Mouse (Mus musculus): ENCODE measurements around the gene Olfr322. TPM values are rescaled to one million over a fixed set of nuclear protein-coding genes. Genes with fewer than 3 reads are reported as not detected.
"Not testable (repeated sequence)": the region's sequence is repeated elsewhere in the genome, so short reads cannot be mapped to it uniquely, and the experiment has no call there.

The Olfr322 gene
- polyA plus RNA-seq, 1 experiment from 2014 or later, result not detected

DNA sequence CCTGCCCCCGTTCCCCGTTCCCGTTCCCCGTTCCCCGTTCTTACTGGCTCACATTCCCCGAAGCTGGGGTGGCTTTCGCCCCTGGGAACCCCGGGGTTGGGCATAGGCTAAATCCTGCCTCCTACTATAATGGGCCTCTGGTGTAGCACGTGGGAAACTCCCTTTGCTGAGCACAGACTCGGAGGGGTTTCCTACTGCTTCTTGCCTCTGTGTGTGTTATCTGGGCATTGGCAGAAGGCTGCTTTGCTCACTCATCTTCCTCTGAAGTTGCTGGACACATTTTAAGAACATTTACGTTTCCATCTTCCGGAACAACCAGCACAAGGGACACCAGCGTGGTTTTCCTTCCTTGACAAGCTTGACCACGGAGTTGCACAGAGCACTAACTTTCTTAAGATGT, 17.5 kb upstream of the Olfr322 start:
- H3K4me3 ChIP-seq, result peak overlapping the region; percentile 48
- no peak overlapping the region for H3K27ac ChIP-seq (replicated peaks)
- ATAC-seq (ENCODE audit: low FRiP score, low read depth), result no peak
- H3K9me3 ChIP-seq, result no peaks in the 10 kb centered on the region
- H3K4me2 ChIP-seq, result peak overlapping the region; percentile 99
- peak overlapping the region; percentile 57; the same call in 1 of the 2 replicates for H3K9ac ChIP-seq
- H3K4me1 ChIP-seq (replicated peaks), result peaks cover 13% of the 10 kb centered on the region
- no peaks in the 10 kb centered on the region for H3K36me3 ChIP-seq
- peaks cover 19% of the 10 kb centered on the region for H3K27me3 ChIP-seq
- 31% methylated on average over 14 of the region's 14 CpGs for WGBS

DNA sequence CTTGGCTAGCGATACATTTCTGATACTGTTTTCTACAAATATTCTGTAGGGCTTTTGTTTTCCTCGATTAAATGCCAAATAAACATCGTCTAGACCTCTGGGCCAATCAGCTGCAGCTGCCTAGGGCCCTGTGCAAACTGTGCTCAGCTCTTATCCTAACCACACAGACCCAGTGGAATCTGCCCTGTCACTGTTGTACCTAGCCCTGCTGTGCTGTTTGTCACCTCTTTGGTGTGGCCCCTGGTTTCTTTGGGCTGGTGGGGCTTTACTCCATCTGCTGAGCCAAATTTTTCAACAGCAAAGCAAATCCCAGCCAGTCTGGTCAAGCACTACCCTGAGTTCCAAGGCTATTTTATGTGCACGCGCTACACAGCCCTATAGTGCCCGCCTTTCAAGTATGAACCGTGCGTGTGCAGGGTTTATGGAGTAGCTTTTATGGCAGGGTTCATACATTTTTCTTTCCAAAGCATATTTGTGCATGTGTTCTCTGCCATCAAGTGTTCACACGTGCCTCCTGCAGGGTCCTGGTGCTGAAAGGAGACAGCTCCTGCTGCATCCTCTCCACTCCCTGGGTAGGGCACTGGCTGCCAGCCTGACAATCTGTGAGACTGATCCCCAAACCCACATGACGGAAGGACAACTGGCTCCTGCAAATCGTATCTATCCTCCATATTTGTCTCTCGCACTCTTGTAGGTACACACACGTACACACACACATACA, 16.8 kb upstream of the Olfr322 start:
- no peak for ATAC-seq (ENCODE audit: low FRiP score, low read depth)

DNA sequence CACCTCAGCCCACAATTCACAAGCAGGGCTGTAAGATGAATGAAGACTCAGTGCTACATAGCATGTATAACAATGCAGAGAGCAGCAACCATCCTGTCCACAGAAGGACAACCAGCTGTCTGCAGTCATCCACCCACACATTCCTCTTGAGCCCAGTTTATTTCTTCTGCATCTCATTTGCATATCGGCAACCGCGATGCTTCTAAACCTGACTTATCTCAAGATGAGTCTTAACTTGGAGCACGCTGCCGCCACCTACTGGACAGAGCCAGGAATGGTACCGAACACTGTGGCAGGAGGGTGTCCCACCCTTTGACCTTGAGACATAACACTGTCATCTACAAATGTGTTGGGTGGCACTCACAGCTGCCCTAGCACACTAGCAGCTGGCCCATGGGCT, 15.2 kb upstream of the Olfr322 start:
- WGBS, result 44% methylated on average over 6 of the region's 6 CpGs

More for the DNA sequence above, 16.8 kb upstream of the Olfr322 start:
- 86% methylated on average over 13 of the region's 13 CpGs for WGBS
- Histone ChIP-seq H3K4me2 (no peak overlapping the region), H3K27ac (replicated peaks) (no peak overlapping the region), H3K4me3 (no peak overlapping the region), H3K4me1 (replicated peaks) (peaks cover 13% of the 10 kb centered on the region), H3K9ac (no peak overlapping the region), H3K9me3 (no peaks in the 10 kb centered on the region), H3K27me3 (peaks cover 19% of the 10 kb centered on the region), H3K36me3 (no peaks in the 10 kb centered on the region)

DNA sequence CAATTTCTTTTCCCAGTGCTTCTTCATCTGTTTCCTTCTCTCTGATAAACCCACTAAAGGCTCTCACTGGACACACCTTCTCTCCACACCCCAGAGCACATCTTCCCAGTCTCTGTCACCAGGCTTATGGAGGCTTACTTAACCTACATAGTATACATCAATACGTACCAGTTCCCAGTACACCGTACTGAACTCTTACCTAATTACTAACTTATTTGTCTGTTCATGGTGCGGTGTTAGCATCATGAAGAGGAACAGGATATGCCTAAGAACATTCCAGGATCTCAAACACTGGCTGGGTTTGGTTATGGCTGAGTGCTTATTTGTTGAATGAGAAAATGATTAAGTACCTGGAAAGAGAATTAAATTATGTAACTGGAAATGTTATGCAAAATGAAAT, 3.4 kb upstream of the Olfr322 start:
- H3K36me3 ChIP-seq, result no peaks in the 10 kb centered on the region
- no peak overlapping the region for H3K9ac ChIP-seq
- ATAC-seq (ENCODE audit: low FRiP score, low read depth), result no peak
- no peak overlapping the region for H3K27ac ChIP-seq (replicated peaks)
- no peaks in the 10 kb centered on the region for H3K9me3 ChIP-seq
- H3K27me3 ChIP-seq, result no peaks in the 10 kb centered on the region
- 85% methylated on average over 3 of the region's 3 CpGs for WGBS
- H3K4me2 ChIP-seq, result no peak overlapping the region
- H3K4me1 ChIP-seq (replicated peaks), result no peaks in the 10 kb centered on the region
- no peak overlapping the region for H3K4me3 ChIP-seq

More for the DNA sequence above, 15.2 kb upstream of the Olfr322 start:
- Histone ChIP-seq H3K36me3 (no peaks in the 10 kb centered on the region), H3K4me2 (no peak overlapping the region), H3K27me3 (peaks cover 10% of the 10 kb centered on the region; the same call in 1 of the 2 replicates), H3K4me1 (replicated peaks) (peaks cover 13% of the 10 kb centered on the region), H3K9ac (no peak overlapping the region), H3K4me3 (no peak overlapping the region), H3K27ac (replicated peaks) (no peak overlapping the region), H3K9me3 (no peaks in the 10 kb centered on the region)
- no peak for ATAC-seq (ENCODE audit: low FRiP score, low read depth)

DNA sequence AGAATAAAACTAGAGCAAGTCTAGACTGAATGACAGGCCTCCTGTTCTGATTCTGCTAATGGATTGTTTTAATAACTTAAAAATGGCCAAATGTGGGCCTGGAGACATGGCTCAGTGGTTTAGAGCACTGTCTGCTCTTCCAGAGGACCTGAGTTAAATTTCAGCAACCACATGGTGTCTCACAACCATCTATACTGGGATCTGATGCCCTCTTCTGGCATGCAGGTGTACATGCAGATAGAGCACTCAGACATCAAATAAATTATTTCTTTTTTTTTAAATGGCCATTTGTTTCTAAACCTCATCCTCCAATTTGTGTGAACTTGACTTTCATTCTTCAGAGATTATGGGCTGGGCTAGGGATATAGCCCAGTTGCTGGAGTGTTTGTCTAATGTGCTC, 10.7 kb downstream of the Olfr322 start:
- ATAC-seq (ENCODE audit: low FRiP score, low read depth), result no peak
- Histone ChIP-seq H3K4me1 (replicated peaks) (no peaks in the 10 kb centered on the region), H3K9me3 (no peaks in the 10 kb centered on the region), H3K4me3 (no peak overlapping the region), H3K27me3 (no peaks in the 10 kb centered on the region), H3K36me3 (no peaks in the 10 kb centered on the region), H3K27ac (replicated peaks) (no peak overlapping the region), H3K4me2 (no peak overlapping the region), H3K9ac (no peak overlapping the region)

DNA sequence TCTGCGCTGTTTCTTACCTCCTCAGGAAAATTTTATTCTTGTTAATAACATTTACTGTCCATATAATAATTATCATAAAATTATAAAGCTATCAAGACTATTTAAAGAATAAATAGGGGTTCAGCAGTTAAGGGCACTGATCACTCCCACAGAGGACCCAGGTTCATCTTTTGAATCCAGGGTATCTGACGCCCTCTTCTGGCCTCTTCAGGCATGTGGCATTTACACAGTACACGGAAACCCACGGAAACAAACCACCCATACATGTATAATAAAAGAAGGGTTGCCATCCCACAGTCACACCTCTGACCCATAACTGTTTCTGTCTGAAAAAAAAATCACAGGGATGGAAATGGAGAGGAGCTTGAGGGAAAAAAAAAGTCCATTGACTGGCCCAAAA, 13.2 kb downstream of the Olfr322 start:
- Histone ChIP-seq H3K4me3 (no peak overlapping the region), H3K9ac (no peak overlapping the region), H3K4me2 (no peak overlapping the region), H3K36me3 (no peaks in the 10 kb centered on the region), H3K4me1 (replicated peaks) (no peaks in the 10 kb centered on the region), H3K9me3 (no peaks in the 10 kb centered on the region), H3K27me3 (no peaks in the 10 kb centered on the region), H3K27ac (replicated peaks) (no peak overlapping the region)
- no peak for ATAC-seq (ENCODE audit: low FRiP score, low read depth)
- 51% methylated on average over 4 of the region's 4 CpGs for WGBS

DNA sequence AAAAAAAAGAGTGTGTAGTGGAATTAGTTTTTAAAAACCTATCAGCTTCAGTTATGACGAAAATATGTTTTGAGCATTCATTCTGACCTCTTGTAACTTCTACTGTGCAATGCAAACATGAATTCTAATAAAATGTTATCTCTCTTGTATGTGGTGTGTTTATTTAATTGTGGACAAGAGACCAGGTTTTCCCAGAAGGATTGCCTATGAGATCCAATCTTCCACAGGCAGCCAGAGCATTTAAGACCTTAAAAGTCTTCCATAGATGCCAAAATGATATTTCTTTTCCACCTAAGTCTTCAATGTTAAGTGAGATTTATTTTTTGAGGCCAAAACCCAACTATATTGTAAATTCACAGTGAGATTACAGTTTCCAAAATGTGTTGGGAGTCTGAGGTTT, 22.2 kb downstream of the Olfr322 start, which contains the start of gene Olfr320:
Olfr320 (plus strand) TSS at position 301 of the 400 bp plus-strand sequence.
- ATAC-seq (ENCODE audit: low FRiP score, low read depth), result no peak
- WGBS, result 88% methylated on average over 1 of the region's 1 CpGs
- H3K27me3 ChIP-seq, result no peaks in the 10 kb centered on the region
- no peaks in the 10 kb centered on the region for H3K4me1 ChIP-seq (replicated peaks)
- H3K4me3 ChIP-seq, result no peak within 1 kb of the TSS
- H3K36me3 ChIP-seq, result no peaks in the 10 kb centered on the region
- H3K4me2 ChIP-seq, result no peak within 1 kb of the TSS
- H3K27ac ChIP-seq (replicated peaks), result no peak within 1 kb of the TSS
- H3K9ac ChIP-seq, result no peak within 1 kb of the TSS
- H3K9me3 ChIP-seq, result no peaks in the 10 kb centered on the region

DNA sequence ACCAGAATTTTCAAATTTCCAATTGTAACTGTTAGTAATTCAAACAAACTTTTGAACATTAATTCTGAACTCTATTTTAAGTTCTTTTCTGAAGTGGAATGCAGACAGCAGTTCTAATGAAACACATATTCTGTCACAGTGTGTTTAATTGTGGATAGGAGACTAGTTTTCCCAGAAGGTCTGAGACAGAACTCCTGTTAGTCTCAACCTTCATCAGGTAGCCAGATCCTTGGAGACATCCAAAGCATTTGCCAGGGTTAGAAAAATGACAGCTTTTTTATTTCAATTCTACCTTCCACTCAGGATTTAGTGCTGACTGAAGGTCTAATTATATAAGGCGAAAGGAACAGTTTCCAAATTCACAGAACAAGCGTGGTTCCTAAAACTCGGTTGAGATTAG, 40.3 kb downstream of the Olfr322 start, which contains the start of gene Olfr319:
Olfr319 (plus strand) TSS at position 301 of the 400 bp plus-strand sequence.
- Histone ChIP-seq H3K27me3 (no peaks in the 10 kb centered on the region), H3K9ac (no peak within 1 kb of the TSS), H3K4me3 (no peak within 1 kb of the TSS), H3K4me1 (replicated peaks) (no peaks in the 10 kb centered on the region), H3K36me3 (no peaks in the 10 kb centered on the region), H3K9me3 (0 out of 2 replicates have a peak, but pooled peaks cover 7% of the 10 kb centered on the region), H3K4me2 (no peak within 1 kb of the TSS), H3K27ac (replicated peaks) (no peak within 1 kb of the TSS)
- ATAC-seq (ENCODE audit: low FRiP score, low read depth), result no peak
- WGBS, result 87% methylated on average over 3 of the region's 3 CpGs

DNA sequence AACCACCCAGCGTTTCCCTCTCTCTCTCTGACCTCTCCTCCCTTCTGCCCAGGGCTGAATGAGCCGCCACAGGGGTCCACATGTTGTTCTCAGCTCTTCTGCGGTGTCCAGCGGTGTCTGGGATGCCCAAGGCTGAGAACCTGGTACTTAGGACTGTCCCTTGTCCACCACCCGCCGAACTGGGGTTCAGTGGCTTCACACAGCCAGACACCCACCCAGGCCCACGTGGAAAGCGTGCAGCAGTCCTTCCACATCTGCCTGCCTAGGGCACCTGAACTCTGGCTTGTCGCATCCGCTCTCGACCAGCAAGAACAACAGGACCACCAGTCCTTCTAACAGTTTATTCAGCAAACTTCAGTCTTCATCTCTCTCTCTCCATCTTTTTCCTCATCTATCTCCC, 50.5 kb downstream of the Olfr322 start:
- H3K9ac ChIP-seq, result no peak overlapping the region
- no peak overlapping the region for H3K4me3 ChIP-seq
- no peak overlapping the region for H3K4me2 ChIP-seq
- 75% methylated on average over 11 of the region's 11 CpGs for WGBS
- H3K36me3 ChIP-seq, result no peaks in the 10 kb centered on the region
- no peaks in the 10 kb centered on the region for H3K27me3 ChIP-seq
- ATAC-seq (ENCODE audit: low FRiP score, low read depth), result no peak
- no peaks in the 10 kb centered on the region for H3K4me1 ChIP-seq (replicated peaks)
- H3K9me3 ChIP-seq, result no peaks in the 10 kb centered on the region
- H3K27ac ChIP-seq (replicated peaks), result no peak overlapping the region

DNA sequence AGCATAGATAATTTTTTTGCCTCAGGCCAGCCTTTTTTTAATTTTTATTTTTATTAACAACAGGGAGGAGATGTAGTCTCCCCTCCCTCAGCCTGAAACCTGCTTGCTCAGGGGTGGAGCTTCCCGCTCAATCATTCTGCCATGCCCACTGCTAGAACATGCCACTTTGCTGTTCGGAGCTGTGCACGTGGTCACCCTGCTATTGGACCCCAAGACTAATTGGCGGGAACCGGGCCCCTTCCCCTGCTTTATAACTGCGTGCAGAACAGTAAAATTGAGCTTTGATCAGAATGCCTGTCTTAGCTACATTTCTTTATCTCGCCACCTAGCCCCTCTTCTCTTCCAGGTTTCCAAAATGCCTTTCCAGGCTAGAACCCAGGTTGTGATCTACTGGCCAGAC, 59.1 kb downstream of the Olfr322 start:
- not testable (repeated sequence) for H3K27me3 ChIP-seq; H3K27ac ChIP-seq (replicated peaks); H3K9ac ChIP-seq; H3K36me3 ChIP-seq; H3K9me3 ChIP-seq; H3K4me2 ChIP-seq; H3K4me1 ChIP-seq (replicated peaks); H3K4me3 ChIP-seq; ATAC-seq (ENCODE audit: low FRiP score, low read depth)
- 92% methylated on average over 7 of the region's 7 CpGs for WGBS
